Mouse (Mus musculus) thymus, adult 2 months (tissue): Measurements from ENCODE around the gene Slmap.

ENCODE experiments used
- CTCF ChIP-seq: fragments of 200-500 bp; IDR thresholded peaks from 2 replicates; pipeline ENCODE4 v1.5.1; 2012; ENCODE audit warnings: mild to moderate bottlenecking, control low read depth, low read length, moderate library complexity, borderline replicate concordance; ENCODE audit not compliant: control insufficient read depth, poor library complexity, insufficient read depth; ENCODE audit errors: extremely low read depth
- POLR2A ChIP-seq: fragments of 200-500 bp; IDR thresholded peaks from 2 replicates; pipeline ENCODE4 v1.6.1; 2012; ENCODE audit warnings: mild to moderate bottlenecking, low read length, control low read depth, moderate library complexity; ENCODE audit not compliant: control insufficient read depth, poor library complexity, insufficient read depth; ENCODE audit errors: extremely low read depth

DNA sequence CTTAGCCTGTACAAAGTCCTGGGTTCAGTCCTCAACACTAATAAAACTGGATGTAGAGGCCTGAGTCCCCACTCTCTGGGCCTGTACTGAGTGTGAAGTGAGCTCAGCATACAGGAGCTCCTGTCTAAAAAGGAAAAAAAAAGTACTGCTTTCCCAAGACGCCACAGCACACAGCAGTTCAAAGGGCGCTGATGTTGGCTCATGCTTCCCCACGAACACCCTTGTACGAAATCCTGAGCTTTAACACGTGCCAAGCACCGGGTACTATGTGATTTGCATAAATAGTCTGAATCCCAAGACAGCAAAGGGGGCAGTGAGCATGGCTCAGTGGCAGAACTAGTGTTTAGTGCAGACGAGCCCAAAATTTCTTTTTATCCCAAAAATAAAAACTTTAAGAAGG, 4.4 kb downstream of the Slmap start:
- TF ChIP-seq POLR2A (no peak), CTCF (no peak)
